Mouse (Mus musculus) stomach, embryonic 14.5 days (tissue): ENCODE data around the gene AC124108.1. TPM values are rescaled to one million over a fixed set of nuclear protein-coding genes. Genes with fewer than 3 reads are reported as not detected.

ENCODE experiments used
- ATAC-seq: fragments of 200-750 bp; cut with Nextera tagmentation; 2 replicates; pipeline ENCODE4 v1.8.0; 2017; ENCODE audit warnings: low read depth, moderate TSS enrichment; ENCODE audit not compliant: insufficient number of reproducible peaks, insufficient read depth, low FRiP score
- H3K27ac ChIP-seq: fragments of 300-500 bp; sonication (generic); 2 replicates; pipeline ENCODE4 v1.5.1; 2014; ENCODE audit warnings: mild to moderate bottlenecking, low read length, moderate library complexity, mixed read lengths
- H3K27me3 ChIP-seq: fragments of 300-500 bp; sonication (generic); 2 replicates; pipeline ENCODE4 v1.6.1; 2014; ENCODE audit warnings: low read length, control low read depth, mixed read lengths; ENCODE audit not compliant: control insufficient read depth, insufficient read depth
- H3K36me3 ChIP-seq: fragments of 300-500 bp; sonication (generic); 2 replicates; pipeline ENCODE4 v1.6.1; 2014; ENCODE audit warnings: mild to moderate bottlenecking, control low read depth, low read length, moderate library complexity, mixed read lengths; ENCODE audit not compliant: control insufficient read depth, insufficient read depth
- H3K4me1 ChIP-seq: fragments of 300-500 bp; sonication (generic); 2 replicates; pipeline ENCODE4 v1.6.1; 2014; ENCODE audit warnings: low read length, control low read depth, mixed read lengths; ENCODE audit not compliant: control insufficient read depth, insufficient read depth
- H3K4me2 ChIP-seq: fragments of 300-500 bp; sonication (generic); replicated peaks from 2 replicates; pipeline ENCODE4 v1.6.1; 2014; ENCODE audit warnings: low read depth, low read length, control low read depth
- H3K4me3 ChIP-seq: fragments of 300-500 bp; sonication (generic); 2 replicates; pipeline ENCODE4 v1.5.1; 2014; ENCODE audit warnings: low read depth, low read length, control low read depth
- H3K9ac ChIP-seq: fragments of 300-500 bp; sonication (generic); replicated peaks from 2 replicates; pipeline ENCODE4 v1.6.1; 2014; ENCODE audit warnings: low read depth, mild to moderate bottlenecking, control low read depth, low read length, moderate library complexity, mixed read lengths
- H3K9me3 ChIP-seq: fragments of 300-500 bp; sonication (generic); 2 replicates; pipeline ENCODE4 v1.6.1; 2016; ENCODE audit warnings: low read depth, low read length, control low read depth; ENCODE audit not compliant: control insufficient read depth
- WGBS: fragments of 180-500 bp; shearing (Covaris S2); extraction: QIAGEN DNeasy Blood & Tissue Kit; methylation state at CpG from one replicate; pipeline ENCODE4 v1.1.7; 2014; 5-methylcytosine and 5-hydroxymethylcytosine counted together
- polyA plus RNA-seq: library from polyadenylated mRNA; unstranded; fragments of >200 nt; fragmentation: Nextera tagmentation; extraction: Ambion mirVana; gene quantifications from 2 replicates; pipeline ENCODE4 v1.2.1, GENCODE M21; 2014

AC124108.1 gene
- polyA plus RNA-seq, 1 experiment from 2014 or later = 0.06 TPM

DNA sequence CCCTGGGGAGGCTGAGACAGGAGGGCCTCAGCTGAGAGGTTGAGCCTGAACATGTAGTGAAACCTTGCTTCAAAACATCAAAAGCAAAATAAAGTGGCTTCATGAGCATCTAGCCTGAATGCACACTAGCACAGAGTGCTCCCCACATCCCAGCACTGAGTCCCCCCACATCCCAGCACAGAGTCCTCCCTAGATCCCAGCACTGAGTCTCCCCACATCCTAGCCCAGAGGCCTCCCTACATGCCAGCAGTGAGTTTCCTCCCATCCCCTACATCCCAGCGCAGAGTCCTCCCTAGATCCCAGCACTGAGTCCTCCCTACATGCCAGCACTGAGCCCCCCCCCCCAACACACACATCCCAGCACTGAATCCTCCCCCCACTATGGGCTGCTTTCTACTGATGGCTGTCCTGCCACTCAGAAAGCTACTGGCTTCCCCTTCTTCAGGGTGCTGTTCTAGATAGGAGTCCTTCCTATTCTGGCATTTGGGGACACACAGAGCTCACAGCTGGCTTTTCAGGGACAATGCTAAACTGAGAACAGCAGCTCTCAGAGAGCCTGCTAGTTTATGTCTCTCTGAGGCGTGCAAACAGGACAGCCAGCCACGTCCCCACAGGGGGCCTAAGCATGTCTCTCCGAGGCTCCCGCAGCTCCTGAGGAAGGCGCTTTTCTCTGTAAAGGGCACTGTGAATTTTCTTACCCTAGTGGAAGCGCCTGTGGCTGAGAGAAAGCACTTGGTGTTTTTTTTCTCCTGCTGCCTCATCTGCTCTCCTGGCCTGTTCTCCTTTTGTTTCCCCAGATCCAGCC is 40.4 kb downstream of the AC124108.1 start:
- Histone ChIP-seq H3K4me2 (no peak overlapping the region), H3K4me3 (no peak overlapping the region), H3K27me3 (0 out of 2 replicates have a peak, but pooled peaks cover 3% of the 10 kb centered on the region), H3K4me1 (no peaks in the 10 kb centered on the region), H3K27ac (no peak overlapping the region), H3K9me3 (no peaks in the 10 kb centered on the region), H3K36me3 (no peaks in the 10 kb centered on the region), H3K9ac (no peak overlapping the region)
- ATAC-seq = no peak
- WGBS = 56% methylated on average over 7 of the region's 7 CpGs

DNA sequence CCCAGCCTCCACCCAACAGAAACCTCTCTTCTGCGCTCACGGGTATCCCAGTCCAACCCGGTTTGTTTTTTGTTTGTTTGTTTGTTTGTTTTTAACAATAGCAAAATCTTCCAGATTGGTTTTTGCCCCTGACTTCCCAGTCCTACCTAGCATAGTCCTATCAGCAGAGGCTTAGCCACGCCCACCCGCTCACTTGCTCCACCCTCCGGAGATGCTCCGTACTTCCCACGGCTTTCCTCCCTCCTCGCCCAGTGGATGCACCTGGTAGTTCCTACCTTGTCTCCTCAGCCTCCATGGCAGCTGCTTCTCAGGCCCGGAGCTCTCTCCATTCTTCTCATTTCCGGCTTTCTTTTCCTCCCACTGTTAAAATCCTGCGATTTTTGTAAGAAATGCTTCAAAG is 42.3 kb downstream of the AC124108.1 start:
- H3K9ac ChIP-seq = no peak overlapping the region

DNA sequence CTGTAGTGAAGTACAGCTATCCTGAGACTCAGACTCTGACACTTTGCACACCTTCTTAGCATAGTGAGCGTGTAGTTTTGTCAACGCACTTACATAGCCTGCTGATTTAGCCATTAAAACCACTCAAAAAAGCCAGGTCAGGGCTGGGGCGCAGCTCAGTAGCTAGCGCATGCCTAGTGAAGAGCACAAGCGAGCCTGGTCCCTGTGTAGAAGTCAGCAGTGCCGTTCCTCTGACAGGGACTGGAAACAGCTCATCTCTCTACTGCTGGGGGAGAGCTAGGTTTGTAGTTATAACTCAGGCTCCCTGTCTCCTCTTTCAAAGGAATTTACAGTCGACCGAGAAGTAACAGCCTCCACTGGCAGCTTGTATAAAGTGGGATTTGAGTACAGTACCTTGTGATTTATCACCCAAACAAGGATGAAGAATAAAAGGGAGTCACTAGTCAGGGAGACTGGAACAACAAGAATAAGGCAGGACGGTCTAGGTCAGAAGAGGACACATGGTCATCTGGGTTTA is 43.6 kb downstream of the AC124108.1 start:
- H3K4me3 ChIP-seq = no peak overlapping the region
- ATAC-seq = no peak
- H3K9me3 ChIP-seq = no peaks in the 10 kb centered on the region
- no peak overlapping the region for H3K27ac ChIP-seq
- no peaks in the 10 kb centered on the region for H3K36me3 ChIP-seq
- H3K4me2 ChIP-seq = no peak overlapping the region
- 30% methylated on average over 9 of the region's 9 CpGs for WGBS
- no peaks in the 10 kb centered on the region for H3K4me1 ChIP-seq
- H3K9ac ChIP-seq = no peak overlapping the region
- H3K27me3 ChIP-seq = 0 out of 2 replicates have a peak, but pooled peaks cover 3% of the 10 kb centered on the region

More for the DNA sequence above, 42.3 kb downstream of the AC124108.1 start:
- Histone ChIP-seq H3K9me3 (no peaks in the 10 kb centered on the region), H3K27me3 (0 out of 2 replicates have a peak, but pooled peaks cover 3% of the 10 kb centered on the region), H3K27ac (no peak overlapping the region), H3K4me2 (no peak overlapping the region), H3K4me1 (no peaks in the 10 kb centered on the region), H3K36me3 (no peaks in the 10 kb centered on the region), H3K4me3 (no peak overlapping the region)
- ATAC-seq = no peak
- 20% methylated on average over 12 of the region's 12 CpGs for WGBS

DNA sequence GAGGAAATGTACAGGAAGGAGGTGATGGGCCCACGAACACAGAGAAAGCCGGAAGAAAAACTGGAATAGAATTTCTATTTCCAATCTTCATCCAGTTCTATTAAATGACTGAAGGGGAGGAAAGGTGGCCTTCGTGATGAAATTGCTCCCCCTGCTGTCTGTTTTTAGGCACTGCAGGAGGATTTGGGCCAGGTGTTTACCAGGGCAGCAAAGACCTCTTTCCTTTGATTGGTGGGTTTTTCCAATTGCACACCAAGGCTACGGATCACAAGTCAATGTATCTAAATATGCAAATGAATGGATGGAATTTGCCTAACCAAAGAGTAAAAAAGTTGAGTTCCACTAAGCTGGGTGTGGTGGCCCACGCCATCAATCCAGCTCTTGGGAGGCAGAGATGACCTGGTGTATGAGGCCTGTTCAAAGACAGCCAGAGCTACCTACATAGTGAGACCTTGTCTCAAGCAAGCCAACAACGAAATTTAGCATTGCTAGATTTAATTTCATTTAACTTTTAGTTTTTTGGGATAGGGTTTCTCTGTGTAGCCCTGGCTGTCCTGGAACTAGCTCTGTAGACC is 46.4 kb downstream of the AC124108.1 start:
- Histone ChIP-seq H3K27ac (no peak overlapping the region), H3K9me3 (no peaks in the 10 kb centered on the region), H3K9ac (no peak overlapping the region), H3K36me3 (no peaks in the 10 kb centered on the region), H3K4me2 (no peak overlapping the region), H3K4me1 (no peaks in the 10 kb centered on the region), H3K4me3 (no peak overlapping the region), H3K27me3 (no peaks in the 10 kb centered on the region)
- ATAC-seq = no peak
- WGBS = 25% methylated on average over 6 of the region's 6 CpGs

DNA sequence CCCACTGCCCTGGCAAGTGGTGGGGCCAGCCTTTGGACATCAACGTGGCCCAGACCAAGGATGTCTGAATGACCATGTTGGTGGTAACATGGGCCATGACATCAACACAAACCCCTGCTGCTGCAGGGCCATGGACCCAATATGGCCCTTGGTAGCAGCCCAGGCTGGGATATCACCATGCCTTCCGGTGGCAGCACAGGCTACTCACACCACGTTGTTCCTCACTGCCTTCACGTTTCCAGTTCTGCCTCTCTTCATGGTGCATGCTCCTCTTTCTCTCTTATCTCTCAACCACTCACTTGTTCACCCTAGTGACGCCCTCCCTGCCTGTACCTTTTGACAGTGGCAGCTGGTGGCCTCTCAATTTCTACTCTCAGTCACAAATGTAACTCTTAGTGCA is 53.8 kb downstream of the AC124108.1 start:
- Histone ChIP-seq H3K4me1 (no peaks in the 10 kb centered on the region), H3K9me3 (no peaks in the 10 kb centered on the region), H3K27ac (no peak overlapping the region), H3K9ac (no peak overlapping the region), H3K36me3 (no peaks in the 10 kb centered on the region), H3K27me3 (no peaks in the 10 kb centered on the region), H3K4me3 (no peak overlapping the region), H3K4me2 (no peak overlapping the region)
- WGBS = 73% methylated on average over 5 of the region's 5 CpGs
- no peak for ATAC-seq

DNA sequence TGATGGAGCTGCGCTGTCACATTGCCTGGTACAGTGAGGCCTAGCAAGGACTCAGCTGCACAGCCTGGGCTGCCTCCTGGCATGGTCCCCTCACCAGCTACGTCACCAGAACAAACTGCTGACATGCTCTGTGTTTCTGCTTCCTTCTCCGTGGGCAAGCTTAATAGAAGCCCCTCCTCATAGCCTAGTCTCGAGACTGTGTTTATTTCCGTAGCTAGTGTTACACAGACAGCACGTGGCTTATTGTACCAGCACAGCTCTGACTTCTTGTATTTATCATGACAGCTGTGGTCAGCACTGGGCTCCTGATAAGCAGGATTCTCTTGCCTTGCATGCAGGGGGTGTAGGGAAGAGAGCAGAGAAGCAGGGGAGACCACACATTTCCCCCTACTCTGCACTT is 54.9 kb downstream of the AC124108.1 start:
- no peaks in the 10 kb centered on the region for H3K9me3 ChIP-seq
- no peaks in the 10 kb centered on the region for H3K27me3 ChIP-seq
- no peaks in the 10 kb centered on the region for H3K36me3 ChIP-seq
- no peak for ATAC-seq
- H3K4me2 ChIP-seq = no peak overlapping the region
- no peak overlapping the region for H3K27ac ChIP-seq
- no peaks in the 10 kb centered on the region for H3K4me1 ChIP-seq
- no peak overlapping the region for H3K4me3 ChIP-seq
- WGBS = 30% methylated on average over 6 of the region's 6 CpGs
- no peak overlapping the region for H3K9ac ChIP-seq

DNA sequence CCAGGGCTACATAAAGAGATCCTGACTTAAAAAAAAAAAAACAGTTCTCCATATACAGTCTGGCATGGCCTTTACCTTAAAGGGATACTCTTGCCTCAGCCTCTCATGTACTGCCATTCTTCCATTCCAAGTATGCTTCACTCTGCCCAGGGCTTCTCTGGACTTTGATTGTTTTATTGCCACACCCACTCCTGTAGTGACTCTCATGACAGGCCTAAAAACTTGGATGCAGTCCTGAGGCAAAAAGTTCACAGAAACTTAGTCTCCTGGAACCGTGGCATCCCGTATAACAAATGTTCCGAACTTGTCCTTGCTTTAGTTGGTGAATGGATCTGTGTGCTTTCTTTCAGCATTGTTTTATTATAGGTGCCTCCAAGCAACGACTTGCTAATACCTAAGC is 55.4 kb downstream of the AC124108.1 start:
- 86% methylated on average over 4 of the region's 4 CpGs for WGBS
- Histone ChIP-seq H3K4me1 (no peaks in the 10 kb centered on the region), H3K4me2 (no peak overlapping the region), H3K9ac (no peak overlapping the region), H3K4me3 (no peak overlapping the region), H3K36me3 (no peaks in the 10 kb centered on the region), H3K27ac (no peak overlapping the region), H3K27me3 (no peaks in the 10 kb centered on the region), H3K9me3 (no peaks in the 10 kb centered on the region)
- no peak for ATAC-seq

DNA sequence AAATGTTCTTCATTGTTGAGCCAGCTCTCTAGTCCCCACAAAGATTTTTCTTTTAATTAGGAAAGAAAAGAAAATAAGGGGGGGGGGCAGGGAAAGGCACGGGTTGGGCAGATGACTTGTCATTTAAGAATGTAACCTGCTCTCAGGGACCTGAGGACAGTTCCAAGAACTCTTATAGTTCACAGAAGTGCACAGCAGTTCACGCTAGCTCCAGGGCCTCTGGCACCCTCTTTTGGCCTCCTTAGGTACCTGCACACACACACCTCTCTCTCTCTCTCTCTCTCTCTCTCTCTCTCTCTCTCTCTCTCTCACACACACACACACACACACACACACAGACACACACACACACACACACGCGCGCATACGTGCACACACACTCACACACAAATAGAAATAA is 63.2 kb downstream of the AC124108.1 start:
- WGBS = 82% methylated on average over 6 of the region's 6 CpGs
- H3K4me3 ChIP-seq = no peak overlapping the region
- H3K4me1 ChIP-seq = no peaks in the 10 kb centered on the region

More for the DNA sequence above, 63.2 kb downstream of the AC124108.1 start:
- no peak for ATAC-seq
- Histone ChIP-seq H3K9ac (no peak overlapping the region), H3K4me2 (no peak overlapping the region), H3K36me3 (no peaks in the 10 kb centered on the region), H3K9me3 (no peaks in the 10 kb centered on the region), H3K27ac (no peak overlapping the region), H3K27me3 (no peaks in the 10 kb centered on the region)
